Mouse (Mus musculus) hindbrain, embryonic 14.5 days (tissue): ENCODE results near the gene Pax2. TPM values are rescaled to one million over a fixed set of nuclear protein-coding genes. Genes with fewer than 3 reads are reported as not detected.

ENCODE experiments used
- ATAC-seq: fragments of 200-750 bp; cut with Nextera tagmentation; 2 replicates; pipeline ENCODE4 v1.8.0; 2017; ENCODE audit warnings: moderate number of reproducible peaks, mild to moderate bottlenecking, moderate TSS enrichment, moderate library complexity; ENCODE audit not compliant: low FRiP score
- DNase-seq: peaks from one replicate; pipeline ENCODE4 v3.0.0-alpha.2; 2015; ENCODE audit warnings: low spot score
- H3K27ac ChIP-seq: fragments of 300-500 bp; sonication (generic); 2 replicates; pipeline ENCODE4 v1.5.1; 2014; ENCODE audit warnings: mild to moderate bottlenecking, moderate library complexity
- H3K27me3 ChIP-seq: fragments of 300-500 bp; sonication (generic); 2 replicates; pipeline ENCODE4 v1.6.1; 2014; ENCODE audit warnings: mild to moderate bottlenecking, low read length, mixed read lengths; ENCODE audit not compliant: control insufficient read depth, insufficient read depth
- H3K36me3 ChIP-seq: fragments of 300-500 bp; sonication (generic); replicated peaks from 2 replicates; pipeline ENCODE4 v1.6.1; 2014; ENCODE audit not compliant: control insufficient read depth, insufficient read depth
- H3K4me1 ChIP-seq: fragments of 300-500 bp; sonication (generic); replicated peaks from 2 replicates; pipeline ENCODE4 v1.6.1; 2014; ENCODE audit warnings: antibody characterized with exemption, low read length, mixed read lengths; ENCODE audit not compliant: control insufficient read depth, insufficient read depth
- H3K4me2 ChIP-seq: fragments of 300-500 bp; sonication (generic); replicated peaks from 2 replicates; pipeline ENCODE4 v1.6.1; 2014; ENCODE audit warnings: mild to moderate bottlenecking, moderate library complexity
- H3K4me3 ChIP-seq: fragments of 300-500 bp; sonication (generic); replicated peaks from 2 replicates; pipeline ENCODE4 v1.5.1; 2014; ENCODE audit warnings: mild to moderate bottlenecking, low read length
- H3K9ac ChIP-seq: fragments of 300-500 bp; sonication (generic); 2 replicates; pipeline ENCODE4 v1.6.1; 2014
- H3K9me3 ChIP-seq: fragments of 300-500 bp; sonication (generic); 2 replicates; pipeline ENCODE4 v1.6.1; 2016; ENCODE audit warnings: low read length; ENCODE audit not compliant: control insufficient read depth
- WGBS: fragments of 180-500 bp; shearing (Covaris S2); extraction: QIAGEN DNeasy Blood & Tissue Kit; methylation state at CpG from one replicate; pipeline ENCODE4 v1.1.7; 2014; 5-methylcytosine and 5-hydroxymethylcytosine counted together
- polyA plus RNA-seq: library from polyadenylated mRNA; unstranded; fragments of >200 nt; fragmentation: Nextera tagmentation; extraction: Ambion mirVana; gene quantifications from 2 replicates; pipeline ENCODE4 v1.2.1, GENCODE M21; 2014

Gene Pax2
- polyA plus RNA-seq, 1 experiment from 2014 or later, result 22.1 TPM

- Histone ChIP-seq H3K36me3 (no peaks in the 10 kb centered on the region; the same call in 1 of the 2 replicates), H3K27me3 (peaks cover 16% of the 10 kb centered on the region)
These were observed 67.8 kb downstream of the Pax2 start for GRCm38 (mm10) chr19:44823657-44824056.

GRCm38 (mm10) chr19:44825216-44825768 is 69.4 kb downstream of the Pax2 start:
- ATAC-seq, result no peak
- Histone ChIP-seq H3K36me3 (no peaks in the 10 kb centered on the region; the same call in 1 of the 2 replicates), H3K27me3 (peaks cover 12% of the 10 kb centered on the region), H3K4me2 (no peak overlapping the region), H3K9me3 (no peaks in the 10 kb centered on the region), H3K4me3 (no peak overlapping the region), H3K9ac (no peak overlapping the region), H3K4me1 (peaks cover 19% of the 10 kb centered on the region), H3K27ac (peak overlapping the region; percentile 43; the same call in 1 of the 2 replicates)
- no peak for DNase-seq
- 35% methylated on average over 11 of the region's 11 CpGs for WGBS

More at GRCm38 (mm10) chr19:44823657-44824056, 67.8 kb downstream of the Pax2 start:
- no peak overlapping the region for H3K9ac ChIP-seq
- no peaks in the 10 kb centered on the region for H3K9me3 ChIP-seq
- WGBS, result 57% methylated on average over 3 of the region's 3 CpGs
- DNase-seq (no peak), ATAC-seq (no peak)
- H3K4me1 ChIP-seq, result peaks cover 19% of the 10 kb centered on the region
- H3K4me2 ChIP-seq, result no peak overlapping the region
- H3K27ac ChIP-seq, result no peak overlapping the region
- H3K4me3 ChIP-seq, result no peak overlapping the region

- no peaks in the 10 kb centered on the region for H3K9me3 ChIP-seq
- H3K36me3 ChIP-seq, result no peaks in the 10 kb centered on the region; the same call in 1 of the 2 replicates
- H3K4me3 ChIP-seq, result no peak overlapping the region
- H3K4me2 ChIP-seq, result no peak overlapping the region
- no peak overlapping the region for H3K9ac ChIP-seq
- DNase-seq (no peak), ATAC-seq (no peak)
- H3K27me3 ChIP-seq, result peaks cover 12% of the 10 kb centered on the region
- peak overlapping the region; percentile 43; the same call in 1 of the 2 replicates for H3K27ac ChIP-seq
- H3K4me1 ChIP-seq, result peaks cover 14% of the 10 kb centered on the region
- 23% methylated on average over 4 of the region's 4 CpGs for WGBS
These were observed 70.0 kb downstream of the Pax2 start for GRCm38 (mm10) chr19:44825819-44826218.

GRCm38 (mm10) chr19:44833391-44833790 is 77.5 kb downstream of the Pax2 start:
- Histone ChIP-seq H3K27me3 (peaks cover 66% of the 10 kb centered on the region), H3K4me2 (no peak overlapping the region), H3K9ac (no peak overlapping the region), H3K4me1 (peaks cover 29% of the 10 kb centered on the region), H3K4me3 (no peak overlapping the region), H3K27ac (no peak overlapping the region; the same call in 1 of the 2 replicates), H3K9me3 (no peaks in the 10 kb centered on the region), H3K36me3 (no peaks in the 10 kb centered on the region)
- DNase-seq (no peak), ATAC-seq (no peak)
- 23% methylated on average over 1 of the region's 1 CpGs for WGBS

GRCm38 (mm10) chr19:44834218-44835041 is 78.6 kb downstream of the Pax2 start:
- WGBS, result 11% methylated on average over 11 of the region's 11 CpGs
- no peak overlapping the region for H3K9ac ChIP-seq
- H3K36me3 ChIP-seq, result no peaks in the 10 kb centered on the region
- peaks cover 29% of the 10 kb centered on the region for H3K4me1 ChIP-seq
- no peaks in the 10 kb centered on the region for H3K9me3 ChIP-seq
- H3K4me2 ChIP-seq, result no peak overlapping the region
- ATAC-seq (peak; percentile 49; the same call in 1 of the 2 replicates), DNase-seq (no peak)
- H3K4me3 ChIP-seq, result no peak overlapping the region
- peak overlapping the region; percentile 9 for H3K27ac ChIP-seq
- H3K27me3 ChIP-seq, result peaks cover 76% of the 10 kb centered on the region

GRCm38 (mm10) chr19:44835042-44835930 is 79.4 kb downstream of the Pax2 start:
- Histone ChIP-seq H3K9ac (peak overlapping the region; percentile 51; the same call in 1 of the 2 replicates), H3K27me3 (peaks cover 84% of the 10 kb centered on the region), H3K4me1 (peaks cover 29% of the 10 kb centered on the region), H3K4me3 (peak overlapping the region; percentile 37), H3K9me3 (no peaks in the 10 kb centered on the region), H3K27ac (peak overlapping the region; percentile 53; the same call in 1 of the 2 replicates), H3K4me2 (peak overlapping the region; percentile 62), H3K36me3 (no peaks in the 10 kb centered on the region)
- WGBS, result 4% methylated on average over 34 of the region's 34 CpGs
- DNase-seq (no peak), ATAC-seq (0 out of 2 replicates have a peak, but pooled peaks have one; percentile 13)

- Histone ChIP-seq H3K36me3 (no peaks in the 10 kb centered on the region), H3K9ac (peak overlapping the region; percentile 51), H3K4me3 (peak overlapping the region; percentile 37), H3K4me2 (peak overlapping the region; percentile 62), H3K27ac (peak overlapping the region; percentile 53), H3K27me3 (peaks cover 84% of the 10 kb centered on the region), H3K4me1 (peaks cover 29% of the 10 kb centered on the region), H3K9me3 (no peaks in the 10 kb centered on the region)
- no peak for DNase-seq
- no peak for ATAC-seq
- under 1% methylated on average over 69 of the region's 71 CpGs for WGBS
These were observed 80.4 kb downstream of the Pax2 start for GRCm38 (mm10) chr19:44835931-44836861.

GRCm38 (mm10) chr19:44837426-44838205 is 81.8 kb downstream of the Pax2 start:
- H3K36me3 ChIP-seq, result no peaks in the 10 kb centered on the region
- H3K9ac ChIP-seq, result no peak overlapping the region
- H3K4me1 ChIP-seq, result peaks cover 29% of the 10 kb centered on the region
- peaks cover 74% of the 10 kb centered on the region for H3K27me3 ChIP-seq
- 3% methylated on average over 37 of the region's 37 CpGs for WGBS
- DNase-seq, result no peak
- H3K27ac ChIP-seq, result no peak overlapping the region
- H3K4me3 ChIP-seq, result no peak overlapping the region
- no peak for ATAC-seq
- no peaks in the 10 kb centered on the region for H3K9me3 ChIP-seq
- H3K4me2 ChIP-seq, result peak overlapping the region; percentile 62
